Mouse (Mus musculus) adrenal gland, postnatal 10 days (tissue): ENCODE results near the gene Dlx3. TPM values are rescaled to one million over a fixed set of nuclear protein-coding genes. Genes with fewer than 3 reads are reported as not detected.

Source experiments
- DNase-seq: peaks from one replicate; pipeline ENCODE4 v3.0.0; 2021; ENCODE audit warnings: mixed read lengths
- long read RNA-seq, 2 experiments: library from polyadenylated mRNA; stranded (forward); transcript quantifications; one replicate each; pipeline ENCODE4 v2.0.0; 2021
- total RNA-seq, 2 experiments: library from RNA; stranded (reverse); gene quantifications; 2 replicates each; pipeline ENCODE4 v1.2.3; 2021

Gene Dlx3
- under 1 TPM in 1 of 2 experiments, not detected in 1; 0.60 TPM for total RNA-seq
- long read RNA-seq, experiment 1 = 0 reads
- long read RNA-seq, experiment 2 = 0 reads

DNA sequence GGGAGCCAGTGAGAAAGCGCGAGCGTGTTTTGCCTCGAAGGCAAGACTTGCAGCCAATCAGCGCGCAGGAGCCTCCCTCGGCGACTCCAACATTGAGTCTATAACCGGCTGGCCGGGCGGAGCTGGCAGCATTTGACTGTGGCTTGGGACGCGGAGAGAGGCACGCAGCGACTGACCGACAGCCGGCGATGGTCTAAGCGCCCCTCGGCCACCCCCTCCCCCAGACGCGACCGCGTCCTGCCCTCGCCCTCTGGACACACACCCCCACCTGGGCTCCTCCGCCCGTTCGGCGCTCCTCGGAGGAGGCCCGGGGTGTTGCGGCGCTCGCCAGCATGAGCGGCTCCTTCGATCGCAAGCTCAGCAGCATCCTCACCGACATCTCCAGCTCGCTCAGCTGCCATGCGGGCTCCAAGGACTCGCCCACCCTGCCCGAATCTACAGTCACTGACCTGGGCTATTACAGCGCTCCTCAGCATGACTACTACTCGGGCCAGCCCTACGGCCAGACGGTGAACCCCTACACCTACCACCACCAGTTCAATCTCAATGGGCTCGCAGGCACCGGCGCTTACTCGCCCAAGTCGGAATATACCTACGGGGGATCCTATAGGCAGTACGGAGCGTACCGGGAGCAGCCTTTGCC is at the start of gene Dlx3:
Gene Dlx3, plus strand, starts transcription at position 130 of the 643 bp plus-strand sequence.
- DNase-seq = peak; percentile 52

DNA sequence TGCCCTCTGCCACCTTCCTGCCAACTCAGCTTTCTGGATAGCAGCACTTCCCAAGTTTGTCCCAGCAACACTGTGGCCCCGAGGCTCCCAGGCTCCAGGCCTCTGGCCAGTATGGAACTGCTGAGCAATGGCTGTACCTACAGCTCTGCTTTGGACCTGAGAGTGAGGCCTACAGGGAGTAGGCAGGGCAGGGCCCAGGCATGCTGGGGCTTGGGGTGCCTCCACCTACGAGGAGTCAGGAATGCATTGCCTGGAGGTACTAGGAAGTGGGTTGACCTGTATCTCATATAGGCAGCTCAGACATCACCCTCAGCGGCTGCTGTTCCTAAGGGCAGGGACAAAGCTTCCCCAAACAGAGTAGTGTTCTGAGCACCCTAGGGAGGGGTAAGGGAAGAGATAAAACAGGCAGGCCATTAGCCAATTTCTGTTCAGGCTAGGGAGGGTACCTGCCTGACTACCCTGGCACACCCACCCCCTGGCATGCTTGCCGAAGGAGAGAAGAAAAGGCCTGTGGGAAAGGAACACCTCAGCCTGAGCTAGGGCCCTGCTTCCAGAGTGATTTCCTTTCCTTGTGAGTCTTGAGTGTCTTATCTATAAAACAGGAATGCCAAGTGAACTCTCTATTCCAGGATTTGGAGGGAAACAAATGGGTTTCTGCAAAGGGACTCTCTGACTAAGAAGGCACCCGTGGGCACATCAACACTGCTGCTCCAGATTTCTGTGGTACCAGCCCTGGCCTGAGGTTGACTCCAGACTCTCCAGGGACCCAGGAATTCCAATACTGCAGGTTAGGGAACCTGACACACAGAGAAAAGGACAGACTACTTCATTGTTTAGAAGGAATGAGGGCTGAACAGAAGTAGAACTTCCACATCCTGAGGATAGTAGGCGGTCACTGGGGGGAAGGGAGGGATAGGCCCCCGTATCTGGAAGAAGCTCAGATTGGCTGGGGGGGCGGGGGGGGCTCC is 49.5 kb upstream of the Dlx3 start:
- no peak for DNase-seq

DNA sequence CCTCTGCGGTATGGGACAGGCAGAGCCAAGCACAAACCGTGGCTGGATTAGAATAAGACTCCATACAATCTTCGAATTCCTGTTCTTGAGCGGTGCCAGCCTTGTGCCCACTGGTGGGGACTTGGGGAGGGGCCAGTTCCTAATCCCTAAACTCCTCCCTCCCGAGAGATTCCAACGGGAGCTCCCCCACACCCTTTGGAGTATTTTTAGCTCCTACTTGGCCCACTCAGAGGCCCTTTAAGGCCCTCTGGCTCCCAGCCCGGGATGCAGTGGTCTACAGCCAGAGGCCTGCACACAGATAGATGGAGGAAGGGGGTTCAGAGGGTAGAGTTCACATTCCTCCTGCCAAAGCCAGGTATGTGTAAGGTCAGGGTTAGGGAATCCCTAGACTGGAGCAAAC is 48.7 kb upstream of the Dlx3 start:
- no peak for DNase-seq

DNA sequence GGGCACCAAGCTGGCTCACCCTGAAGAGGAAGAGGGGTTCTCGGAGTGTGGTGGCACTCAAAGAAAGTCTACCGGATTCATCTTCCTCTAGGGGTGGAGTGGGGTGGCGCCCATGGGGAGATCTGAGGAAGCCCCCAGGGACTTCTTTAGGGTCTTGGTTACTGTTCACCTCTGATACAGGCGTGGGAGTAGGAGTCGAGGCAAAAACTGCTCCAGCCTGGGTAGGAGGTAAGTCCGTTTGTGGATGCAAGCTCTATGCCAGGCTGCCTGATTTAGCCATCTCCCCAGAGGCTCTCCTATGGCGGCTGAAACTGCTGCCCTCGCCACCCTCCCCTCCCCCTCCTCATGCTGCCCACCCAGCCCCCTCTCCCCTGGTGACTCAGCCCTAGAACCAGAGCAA is 47.8 kb upstream of the Dlx3 start:
- DNase-seq = no peak

DNA sequence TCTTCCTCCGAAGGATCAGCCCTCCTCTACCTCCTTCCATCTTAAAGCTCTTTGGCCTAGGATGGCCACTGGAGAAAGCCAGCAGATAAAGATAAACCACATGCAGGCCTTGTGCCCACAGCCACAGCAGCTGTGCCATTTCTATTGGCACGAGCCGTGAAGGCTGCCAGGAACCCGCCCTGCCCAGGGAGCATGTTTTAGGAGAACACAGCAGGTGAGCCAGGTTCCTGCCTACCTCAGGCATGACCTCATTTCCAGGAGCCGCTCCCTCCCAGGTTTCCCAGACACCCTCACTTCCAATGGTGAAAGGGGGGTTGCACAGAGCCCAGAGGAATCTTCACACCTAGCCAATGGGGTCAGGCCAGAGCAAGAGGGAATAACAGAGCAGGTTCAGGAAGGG is 47.1 kb upstream of the Dlx3 start:
- no peak for DNase-seq

DNA sequence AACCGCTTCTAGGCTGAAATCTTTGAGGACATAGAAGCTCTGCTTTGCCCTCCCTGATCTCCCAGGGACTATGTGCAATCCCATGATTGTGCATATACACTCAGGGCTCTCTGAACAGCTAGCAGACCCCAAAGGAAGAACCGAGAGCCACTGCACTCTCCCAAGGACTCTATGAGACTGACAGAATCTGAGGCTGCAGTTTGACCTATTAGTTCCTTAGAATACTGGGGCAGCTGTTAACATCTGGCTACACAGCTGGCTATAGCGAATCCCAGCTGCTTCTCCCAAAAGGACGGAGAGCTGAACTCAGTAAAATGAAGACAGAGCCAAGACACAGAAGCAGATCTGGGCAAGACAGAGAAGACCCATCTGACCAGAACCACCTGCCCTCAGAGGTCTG is 46.1 kb upstream of the Dlx3 start:
- no peak for DNase-seq

DNA sequence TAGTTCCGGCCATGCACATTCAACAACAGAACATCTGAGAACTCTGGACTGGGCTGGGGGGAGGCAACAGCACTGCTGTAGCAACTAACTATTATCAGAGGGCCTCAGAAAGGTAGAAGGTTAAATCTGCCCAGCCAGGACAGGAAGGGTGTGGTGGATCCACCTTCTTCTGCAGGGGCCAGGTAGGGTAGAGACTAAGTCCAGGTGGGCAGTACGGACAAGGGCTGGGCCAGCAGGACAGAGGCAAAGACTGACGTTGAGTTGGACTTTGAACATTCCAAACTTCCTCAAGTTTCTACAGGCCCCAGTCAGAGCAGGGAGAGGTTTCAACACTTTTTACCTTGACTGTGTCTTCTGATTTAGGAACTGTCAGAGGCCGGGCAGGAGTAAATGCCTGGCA is 45.2 kb upstream of the Dlx3 start:
- DNase-seq = no peak

DNA sequence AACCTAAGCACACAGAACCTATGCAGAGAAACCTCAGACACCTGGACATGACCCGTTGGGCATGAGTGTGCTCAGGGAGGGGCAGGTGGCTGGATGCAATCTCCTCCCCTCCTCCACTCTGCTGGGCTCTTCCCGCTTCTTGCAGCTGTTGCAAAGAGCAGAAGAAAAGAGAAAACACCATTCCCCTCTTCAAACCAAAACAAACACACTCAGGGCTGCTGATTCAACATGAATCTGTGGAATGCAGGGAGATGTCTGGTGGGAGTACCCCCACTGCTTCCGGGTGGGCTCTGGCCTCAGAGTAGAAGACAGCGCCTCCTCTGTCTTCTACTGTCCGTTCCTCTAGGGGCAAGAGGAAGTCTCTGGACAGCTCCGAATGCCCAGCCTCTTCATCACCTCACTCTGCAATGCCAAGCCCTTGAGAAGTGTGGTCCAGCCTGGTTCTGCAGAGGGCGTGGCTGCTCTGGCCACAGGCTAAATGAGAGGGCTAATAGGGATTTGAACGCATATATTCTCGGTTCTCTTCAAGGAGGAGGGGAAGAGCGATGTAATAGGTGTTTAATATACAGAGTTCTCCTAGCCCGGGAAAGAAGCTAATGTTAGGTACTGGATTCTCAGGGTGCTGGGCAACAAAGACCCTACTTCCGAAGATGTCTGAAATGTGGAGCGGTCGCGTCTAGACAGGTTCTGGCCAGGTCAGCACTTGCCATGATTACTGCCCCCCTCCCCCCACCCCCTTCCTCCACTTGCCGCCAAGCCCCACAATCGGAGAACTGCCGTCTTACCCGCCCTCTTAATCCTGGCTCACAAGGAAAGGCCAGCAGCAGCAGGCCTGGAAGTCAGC is 44.5 kb upstream of the Dlx3 start:
- no peak for DNase-seq

DNA sequence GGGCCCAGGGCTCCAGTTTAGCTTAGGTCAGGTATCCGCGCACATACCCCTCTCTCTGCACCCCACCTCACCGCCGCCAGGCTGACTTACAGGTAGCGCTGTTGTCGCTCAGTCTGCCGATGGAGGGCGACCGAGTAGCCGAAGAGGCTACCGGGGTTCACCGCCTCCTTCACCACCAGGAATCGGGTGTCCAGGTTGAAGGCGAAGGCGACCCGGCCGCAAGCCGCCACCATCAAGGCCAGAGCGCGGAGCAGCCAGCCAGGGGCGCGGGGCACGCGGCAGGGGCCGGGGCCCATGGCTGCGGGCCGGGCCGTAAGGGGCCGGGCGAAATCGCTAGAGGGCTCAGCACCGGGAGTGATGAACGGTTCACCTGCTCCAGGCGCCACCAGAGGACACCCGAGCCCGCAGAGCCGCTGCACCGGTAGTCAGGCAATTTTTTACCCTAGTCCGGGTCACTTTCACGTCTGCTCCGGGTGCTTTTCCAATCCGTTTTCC is 43.8 kb upstream of the Dlx3 start:
- DNase-seq = peak; percentile 67

DNA sequence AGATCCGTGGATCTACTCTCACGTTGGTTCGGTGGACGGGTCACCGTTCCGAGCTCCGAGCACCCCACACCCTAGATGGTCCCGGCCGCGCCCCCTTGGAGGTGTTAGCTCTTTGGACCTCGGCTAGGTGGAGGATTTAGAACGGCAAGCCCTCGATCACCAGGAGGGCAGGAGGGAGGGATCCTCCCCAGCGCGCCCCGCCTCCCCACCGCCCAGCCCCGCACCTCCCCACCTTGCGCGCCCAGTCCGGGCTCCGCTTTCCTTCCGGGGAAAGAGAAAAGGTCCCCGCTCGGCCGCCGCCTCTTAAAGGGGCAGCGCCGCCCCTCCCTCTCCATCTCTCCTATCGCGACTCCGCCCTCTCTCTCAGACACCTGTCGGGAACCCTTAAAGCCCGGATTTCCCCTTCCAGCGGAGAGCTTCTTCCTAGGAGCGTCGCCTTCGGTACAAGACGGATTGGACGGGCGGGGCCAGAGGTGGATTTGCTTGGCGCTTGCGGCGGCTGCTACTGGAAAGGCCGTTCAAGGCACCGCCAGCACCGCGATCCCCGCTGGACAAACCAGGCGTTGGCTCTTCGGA is 43.3 kb upstream of the Dlx3 start, which contains the start of gene Itga3:
Gene Itga3, minus strand, starts transcription at position 266 of the 576 bp plus-strand sequence.
- peak; percentile 86 for DNase-seq

DNA sequence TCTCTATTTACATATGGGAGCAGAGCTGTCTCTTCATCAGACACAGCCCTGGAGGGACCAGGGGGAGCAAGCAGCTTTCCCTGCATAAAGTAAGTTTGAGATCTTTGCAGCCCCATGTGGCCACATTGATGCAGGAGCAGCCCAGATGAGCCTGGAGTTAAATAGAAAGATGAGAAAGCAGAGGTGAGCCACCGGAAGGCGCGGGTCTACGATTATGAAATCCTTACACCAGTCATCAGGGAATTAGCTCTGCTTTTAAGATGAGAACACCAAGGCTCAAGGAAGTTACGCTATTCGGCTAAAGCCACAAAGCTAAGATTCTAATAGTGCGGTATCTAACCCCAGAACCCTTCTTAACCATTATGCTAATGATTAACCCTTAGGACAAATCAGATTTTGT is 42.0 kb upstream of the Dlx3 start:
- no peak for DNase-seq

DNA sequence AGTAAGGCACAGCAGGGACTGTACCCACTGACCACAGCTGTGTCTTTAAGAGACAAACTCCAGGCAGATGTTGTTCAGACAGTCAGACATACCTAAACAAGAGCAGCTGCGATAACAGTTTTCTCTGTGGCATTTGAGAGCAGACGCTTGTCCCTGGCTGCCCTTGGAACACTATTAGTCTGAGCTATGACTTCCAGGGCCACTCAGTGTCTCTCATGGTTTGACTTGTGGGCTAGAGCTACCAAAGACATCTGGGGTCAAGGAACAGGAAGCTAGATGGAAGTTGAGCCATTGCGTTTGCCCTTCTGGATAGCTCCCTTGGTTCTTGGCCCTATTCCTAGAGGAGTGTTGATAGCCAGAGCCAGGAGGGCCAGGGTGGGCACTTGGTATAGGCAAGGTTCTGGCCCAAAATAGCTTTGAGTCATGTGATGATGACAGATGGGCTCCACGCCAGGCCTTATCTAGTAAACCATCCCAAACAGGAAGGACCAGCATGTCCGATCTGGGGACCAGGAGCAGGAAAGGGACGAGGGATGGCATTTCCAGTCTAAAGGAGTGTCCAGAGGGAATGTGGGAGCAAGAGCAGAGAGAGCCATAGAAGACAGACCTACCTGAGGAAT is 40.6 kb upstream of the Dlx3 start:
- DNase-seq = peak; percentile 68

DNA sequence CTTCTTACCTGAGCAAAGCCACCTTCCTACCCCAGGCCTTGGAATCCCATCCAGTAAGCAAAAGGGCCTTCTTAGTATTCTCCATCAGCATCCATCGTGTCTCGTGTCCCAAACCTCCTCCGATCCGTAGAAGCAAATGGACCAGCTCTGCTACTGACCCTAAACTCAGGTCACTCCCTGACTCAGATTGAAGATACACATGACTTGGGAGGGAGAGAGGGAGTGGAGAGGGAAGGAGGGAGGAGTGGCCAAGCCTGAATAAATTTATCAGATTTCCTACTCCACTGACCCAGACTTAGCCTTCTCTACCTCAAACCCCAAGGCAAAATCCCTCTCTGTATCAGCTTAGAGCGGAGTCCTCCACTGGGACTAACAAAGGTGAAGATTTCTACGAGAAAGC is 39.1 kb upstream of the Dlx3 start:
- DNase-seq = no peak

DNA sequence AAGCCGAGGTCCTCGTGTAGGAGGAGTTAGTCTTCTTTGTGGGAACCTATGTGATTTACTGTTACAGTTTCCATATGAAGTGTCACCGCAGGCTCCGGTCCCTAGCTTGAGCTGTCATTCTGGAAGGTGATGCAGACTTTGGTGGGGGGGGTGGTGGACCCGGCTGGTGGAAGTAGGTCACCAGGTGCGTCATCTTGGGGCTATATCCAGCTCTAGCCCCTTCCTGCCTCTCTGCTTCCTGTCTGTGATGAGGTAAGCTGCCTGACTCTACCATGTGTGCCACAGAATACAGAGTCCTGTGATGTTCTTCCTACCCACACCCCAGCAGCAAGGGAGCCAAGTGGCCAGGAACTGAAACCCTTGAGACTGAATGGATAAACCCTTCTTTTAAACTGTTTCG is 37.0 kb upstream of the Dlx3 start:
- DNase-seq = no peak

DNA sequence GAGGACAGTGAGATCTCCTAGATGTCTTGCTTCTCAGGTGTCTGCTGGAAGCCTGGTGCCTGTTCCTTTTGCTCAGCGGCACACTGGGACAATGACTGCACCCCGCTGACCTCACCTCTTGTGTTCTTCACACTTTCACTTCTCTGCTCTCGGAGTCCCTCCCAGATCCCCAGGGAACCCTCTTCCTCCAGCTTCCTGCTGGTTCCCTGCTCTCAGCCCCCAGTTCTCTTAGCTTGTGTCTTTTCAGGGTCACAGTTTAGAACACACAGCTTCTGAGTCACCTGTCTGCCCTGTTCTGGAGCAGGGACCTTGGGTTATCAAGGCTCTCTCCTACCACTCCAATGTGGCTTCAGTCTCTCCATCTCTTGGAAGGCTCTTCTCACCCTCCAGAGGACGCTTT is 35.7 kb upstream of the Dlx3 start:
- no peak for DNase-seq

DNA sequence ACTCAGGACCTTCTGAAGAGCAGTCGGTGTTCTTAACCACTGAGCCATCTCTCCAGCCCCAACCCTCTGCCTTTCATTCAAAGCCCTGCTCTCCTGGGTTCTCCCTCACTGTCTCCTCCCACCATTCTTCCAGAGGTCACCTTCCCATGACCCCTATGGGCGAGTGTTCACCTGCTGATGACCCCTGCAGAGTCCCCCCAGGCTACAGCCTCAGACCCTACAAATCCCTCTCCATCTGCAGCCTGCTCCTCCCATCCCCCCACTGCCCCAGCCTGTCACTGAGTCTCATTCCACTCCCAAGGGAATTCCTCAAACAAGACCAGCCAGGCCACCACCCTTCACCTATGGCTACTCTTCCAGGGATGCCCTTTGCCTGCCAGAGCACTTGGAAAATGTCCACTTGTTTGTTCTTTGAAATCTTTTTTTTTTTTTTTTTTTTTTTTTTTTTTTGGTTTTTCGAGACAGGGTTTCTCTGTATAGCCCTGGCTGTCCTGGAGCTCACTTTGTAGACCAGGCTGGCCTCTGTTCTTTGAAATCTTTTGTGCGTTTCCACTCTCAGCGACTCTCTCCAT is 35.0 kb upstream of the Dlx3 start:
- DNase-seq = no peak

DNA sequence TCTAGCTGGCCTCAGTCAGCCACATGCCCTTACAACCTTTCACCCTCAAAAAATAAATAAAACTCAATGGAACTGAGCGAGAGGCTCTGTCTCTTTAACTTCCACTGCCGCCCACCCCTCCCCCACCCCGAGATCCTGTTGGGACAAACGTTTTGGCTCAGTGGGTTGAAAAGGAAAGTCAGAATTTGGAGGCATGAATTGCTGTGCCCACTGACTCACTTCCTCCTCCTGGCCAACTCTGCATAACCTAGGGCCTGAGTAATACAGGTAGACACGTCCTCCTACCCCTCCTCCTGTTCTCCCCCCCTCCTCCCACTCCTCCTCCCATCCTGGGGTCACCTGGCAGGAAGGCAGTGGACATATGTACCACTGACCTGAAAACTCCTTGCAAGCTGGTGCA is 34.2 kb upstream of the Dlx3 start:
- DNase-seq = no peak

DNA sequence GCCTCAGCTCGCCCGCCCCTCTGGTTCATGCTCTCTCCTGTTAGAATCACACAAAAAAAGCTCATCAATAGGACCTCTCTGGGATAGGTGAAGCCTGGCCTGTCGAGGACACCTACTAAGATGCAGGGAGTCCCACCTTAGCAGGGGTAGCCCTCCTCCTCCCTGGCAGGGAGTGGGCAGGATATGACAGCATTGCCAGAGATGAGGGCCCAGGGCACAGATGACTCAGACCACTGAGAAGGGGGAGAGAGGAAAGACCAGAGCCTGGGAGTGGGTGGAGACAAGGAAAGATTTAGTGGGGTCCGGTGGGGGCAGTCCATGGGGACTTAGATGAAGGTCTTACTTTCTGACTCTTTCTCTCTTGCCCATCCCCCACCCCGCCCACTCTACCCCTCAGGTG is 33.7 kb upstream of the Dlx3 start:
- peak; percentile 30 for DNase-seq

DNA sequence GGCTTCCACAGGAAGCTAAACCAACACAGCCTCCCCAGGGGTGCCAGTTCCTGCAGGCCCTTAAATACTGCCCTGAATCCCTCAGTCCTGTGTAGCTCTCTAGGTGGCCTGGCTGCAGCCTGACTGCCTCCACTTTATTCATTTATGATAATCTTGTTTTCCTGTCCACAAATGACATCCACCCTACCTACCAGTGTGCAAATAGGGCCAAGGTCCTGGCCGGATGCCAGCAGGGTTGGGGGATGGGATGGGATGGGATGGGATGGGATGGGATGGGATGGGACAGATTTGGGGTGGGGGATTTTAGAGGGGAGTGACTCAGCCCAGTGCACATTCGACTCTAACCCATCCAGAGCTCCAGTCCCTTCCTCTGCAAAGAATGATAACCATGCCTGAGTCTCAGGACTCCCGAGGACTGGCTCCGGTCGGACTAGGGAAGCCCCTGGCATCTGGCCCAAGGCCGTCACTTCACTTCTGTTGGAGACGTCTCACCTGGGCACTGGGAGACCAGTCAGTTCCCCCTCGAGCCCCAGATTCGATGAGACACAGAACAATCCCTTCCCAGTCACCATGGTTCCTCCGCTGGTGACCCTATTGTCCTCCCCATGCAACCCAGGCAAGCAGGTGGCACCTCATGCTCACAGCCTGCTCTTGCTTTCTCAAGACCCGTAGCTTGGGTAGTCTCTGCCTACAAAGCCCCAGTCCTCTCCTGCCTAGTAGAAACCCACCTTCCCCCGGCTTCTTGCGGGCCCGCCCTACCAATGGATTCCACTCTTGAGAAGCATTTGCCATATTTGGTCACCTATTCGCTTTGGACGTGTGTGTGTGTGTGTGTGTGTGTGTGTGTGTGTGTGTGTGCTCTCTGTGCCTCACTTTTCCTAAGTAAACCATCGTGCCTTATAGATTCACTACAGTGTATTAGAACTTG is 32.4 kb upstream of the Dlx3 start:
- DNase-seq = peak; percentile 35

DNA sequence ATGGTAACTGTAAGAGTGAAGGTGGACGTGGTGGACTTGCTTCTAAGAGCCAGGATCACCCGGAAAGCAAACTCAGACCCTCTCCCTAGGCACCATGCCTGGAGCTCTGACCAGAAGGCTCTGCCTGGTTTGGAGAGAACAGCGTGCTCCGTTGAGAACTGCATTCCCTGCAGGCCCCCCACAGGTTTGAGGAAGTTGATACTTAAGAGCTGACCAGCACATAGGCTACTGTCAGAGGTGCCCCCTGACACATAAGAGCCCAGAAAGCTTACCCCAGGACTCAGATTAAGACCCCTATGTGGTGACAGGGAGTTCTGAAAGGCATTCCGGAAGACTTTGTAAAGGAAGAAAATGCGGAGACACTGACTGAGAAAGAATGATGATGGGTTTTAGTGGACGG is 31.6 kb upstream of the Dlx3 start:
- DNase-seq = no peak
